Mouse (Mus musculus) stomach, postnatal 0 days (tissue): ENCODE results near the gene Tacr2. TPM values are rescaled to one million over a fixed set of nuclear protein-coding genes. Genes with fewer than 3 reads are reported as not detected.

Source experiments
- ATAC-seq: fragments of 200-750 bp; cut with Nextera tagmentation; 2 replicates; pipeline ENCODE4 v1.8.0; 2017; ENCODE audit not compliant: low FRiP score, low TSS enrichment
- DNase-seq: peaks from one replicate; pipeline ENCODE4 v3.0.0-alpha.2; 2016; ENCODE audit warnings: low spot score
- H3K27ac ChIP-seq: fragments of 300-500 bp; sonication (generic); replicated peaks from 2 replicates; pipeline ENCODE4 v1.5.1; 2014; ENCODE audit warnings: mild to moderate bottlenecking, control low read depth
- H3K27me3 ChIP-seq: fragments of 300-500 bp; sonication (generic); 2 replicates; pipeline ENCODE4 v1.6.1; 2014; ENCODE audit warnings: low read length; ENCODE audit not compliant: control insufficient read depth, insufficient read depth
- H3K36me3 ChIP-seq: fragments of 300-500 bp; sonication (generic); 2 replicates; pipeline ENCODE4 v1.6.1; 2014; ENCODE audit warnings: low read length, mixed read lengths; ENCODE audit not compliant: control insufficient read depth, insufficient read depth
- H3K4me1 ChIP-seq: fragments of 300-500 bp; sonication (generic); replicated peaks from 2 replicates; pipeline ENCODE4 v1.6.1; 2014; ENCODE audit warnings: antibody characterized with exemption; ENCODE audit not compliant: control insufficient read depth, insufficient read depth
- H3K4me2 ChIP-seq: fragments of 300-500 bp; sonication (generic); replicated peaks from 2 replicates; pipeline ENCODE4 v1.6.1; 2014; ENCODE audit warnings: low read depth, mild to moderate bottlenecking, control low read depth, moderate library complexity
- H3K4me3 ChIP-seq: fragments of 300-500 bp; sonication (generic); 2 replicates; pipeline ENCODE4 v1.5.1; 2014; ENCODE audit warnings: low read depth, low read length, control low read depth
- H3K9ac ChIP-seq: fragments of 300-500 bp; sonication (generic); 2 replicates; pipeline ENCODE4 v1.6.1; 2014; ENCODE audit warnings: mild to moderate bottlenecking, low read length, control low read depth, mixed read lengths
- H3K9me3 ChIP-seq: fragments of 300-500 bp; sonication (generic); 2 replicates; pipeline ENCODE4 v1.6.1; 2016; ENCODE audit warnings: low read length; ENCODE audit not compliant: control insufficient read depth
- CTCF ChIP-seq: IDR thresholded peaks from 2 replicates; pipeline ENCODE4 v1.5.1; 2016; ENCODE audit warnings: antibody characterized with exemption, low read depth, mild to moderate bottlenecking, moderate library complexity
- EP300 ChIP-seq: optimal IDR thresholded peaks from 2 replicates; pipeline ENCODE3; 2016; ENCODE audit warnings: antibody characterized with exemption
- WGBS: fragments of 180-500 bp; shearing (Covaris S2); extraction: QIAGEN DNeasy Blood & Tissue Kit; methylation state at CpG from one replicate; pipeline ENCODE4 v1.1.7; 2014; 5-methylcytosine and 5-hydroxymethylcytosine counted together
- polyA plus RNA-seq: library from polyadenylated mRNA; unstranded; fragments of >200 nt; fragmentation: Nextera tagmentation; extraction: Ambion mirVana; gene quantifications from 2 replicates; pipeline ENCODE4 v1.2.1, GENCODE M21; 2015

Gene Tacr2
- polyA plus RNA-seq, 1 experiment from 2014 or later: 1.3 TPM

GRCm38 (mm10) chr10:62279671-62280070 lies 27.4 kb downstream of the Tacr2 start:
- Histone ChIP-seq H3K4me3 (no peak overlapping the region), H3K36me3 (peaks cover 16% of the 10 kb centered on the region), H3K27me3 (no peaks in the 10 kb centered on the region), H3K4me1 (no peaks in the 10 kb centered on the region), H3K9me3 (no peaks in the 10 kb centered on the region), H3K4me2 (no peak overlapping the region), H3K27ac (peak overlapping the region; percentile 56; the same call in 1 of the 2 replicates), H3K9ac (no peak overlapping the region)
- no peak for DNase-seq
- TF ChIP-seq CTCF (no peak), EP300 (no peak)
- WGBS: 42% methylated on average over 4 of the region's 4 CpGs
- ATAC-seq: no peak

- WGBS: 50% methylated on average over 9 of the region's 9 CpGs
- H3K9me3 ChIP-seq: no peaks in the 10 kb centered on the region
- no peak overlapping the region for H3K4me3 ChIP-seq
- DNase-seq (no peak), ATAC-seq (peak; percentile 41; the same call in 1 of the 2 replicates)
- H3K27ac ChIP-seq: peak overlapping the region; percentile 50
- no peaks in the 10 kb centered on the region for H3K4me1 ChIP-seq
- peaks cover 21% of the 10 kb centered on the region for H3K36me3 ChIP-seq
- no peak overlapping the region for H3K9ac ChIP-seq
- H3K27me3 ChIP-seq: no peaks in the 10 kb centered on the region
- TF ChIP-seq EP300: no peak
- no peak overlapping the region for H3K4me2 ChIP-seq
Observed at GRCm38 (mm10) chr10:62282782-62283181, 30.5 kb downstream of the Tacr2 start.

GRCm38 (mm10) chr10:62283206-62283792 lies 31.1 kb downstream of the Tacr2 start:
- peaks cover 21% of the 10 kb centered on the region for H3K36me3 ChIP-seq
- H3K9me3 ChIP-seq: no peaks in the 10 kb centered on the region
- peak overlapping the region; percentile 50 for H3K27ac ChIP-seq
- no peak overlapping the region for H3K4me2 ChIP-seq
- H3K4me1 ChIP-seq: no peaks in the 10 kb centered on the region
- WGBS: 67% methylated on average over 4 of the region's 4 CpGs
- H3K4me3 ChIP-seq: no peak overlapping the region
- ATAC-seq (no peak; the same call in 1 of the 2 replicates), DNase-seq (no peak)
- no peaks in the 10 kb centered on the region for H3K27me3 ChIP-seq
- no peak overlapping the region for H3K9ac ChIP-seq
- TF ChIP-seq CTCF (no peak), EP300 (no peak)

GRCm38 (mm10) chr10:62287460-62288124 lies 35.4 kb downstream of the Tacr2 start:
- Histone ChIP-seq H3K27ac (no peak overlapping the region), H3K9ac (no peak overlapping the region), H3K4me2 (no peak overlapping the region), H3K36me3 (peaks cover 16% of the 10 kb centered on the region; the same call in 1 of the 2 replicates), H3K27me3 (no peaks in the 10 kb centered on the region), H3K4me1 (no peaks in the 10 kb centered on the region), H3K4me3 (no peak overlapping the region), H3K9me3 (no peaks in the 10 kb centered on the region)
- WGBS: 74% methylated on average over 6 of the region's 6 CpGs
- TF ChIP-seq EP300 (no peak), CTCF (no peak)
- DNase-seq (no peak), ATAC-seq (no peak)

GRCm38 (mm10) chr10:62294112-62294511 lies 41.9 kb downstream of the Tacr2 start:
- TF ChIP-seq EP300 (no peak), CTCF (no peak)
- WGBS: 74% methylated on average over 4 of the region's 4 CpGs
- Histone ChIP-seq H3K27ac (no peak overlapping the region), H3K27me3 (no peaks in the 10 kb centered on the region), H3K9ac (no peak overlapping the region), H3K4me1 (no peaks in the 10 kb centered on the region), H3K9me3 (no peaks in the 10 kb centered on the region), H3K36me3 (peaks cover 19% of the 10 kb centered on the region; the same call in 1 of the 2 replicates), H3K4me3 (no peak overlapping the region), H3K4me2 (no peak overlapping the region)
- DNase-seq (no peak), ATAC-seq (no peak)
